Mouse (Mus musculus) gastrocnemius, adult 2 months (tissue): ENCODE data around the gene Celf5. TPM values are rescaled to one million over a fixed set of nuclear protein-coding genes. Genes with fewer than 3 reads are reported as not detected.

Source experiments
- DNase-seq: peaks from one replicate; pipeline ENCODE4 v3.0.0; 2022
- H3K27ac ChIP-seq: fragments of 200-600 bp; 2 replicates; pipeline ENCODE4 v1.8.1; 2022; ENCODE audit warnings: mild to moderate bottlenecking
- H3K4me3 ChIP-seq: fragments of 200-600 bp; 2 replicates; pipeline ENCODE4 v1.8.1; 2022; ENCODE audit warnings: mild to moderate bottlenecking, moderate library complexity
- CTCF ChIP-seq: fragments of 200-600 bp; IDR thresholded peaks from 2 replicates; pipeline ENCODE4 v1.8.1; 2022; ENCODE audit warnings: antibody characterized with exemption, mild to moderate bottlenecking, moderate library complexity
- intact Hi-C: fragments of 180-260 bp; cut with DNase I; formaldehyde crosslinking; loops from one replicate; pipeline ENCODE4 v1.15.1; 2025
- total RNA-seq, 2 experiments: library from RNA; stranded (reverse); gene quantifications; 2 replicates each; pipeline ENCODE4 v1.2.3; 2021

Gene Celf5
- total RNA-seq, 2 experiments from 2014 or later, result 0.17 TPM; not detected in 1

DNA sequence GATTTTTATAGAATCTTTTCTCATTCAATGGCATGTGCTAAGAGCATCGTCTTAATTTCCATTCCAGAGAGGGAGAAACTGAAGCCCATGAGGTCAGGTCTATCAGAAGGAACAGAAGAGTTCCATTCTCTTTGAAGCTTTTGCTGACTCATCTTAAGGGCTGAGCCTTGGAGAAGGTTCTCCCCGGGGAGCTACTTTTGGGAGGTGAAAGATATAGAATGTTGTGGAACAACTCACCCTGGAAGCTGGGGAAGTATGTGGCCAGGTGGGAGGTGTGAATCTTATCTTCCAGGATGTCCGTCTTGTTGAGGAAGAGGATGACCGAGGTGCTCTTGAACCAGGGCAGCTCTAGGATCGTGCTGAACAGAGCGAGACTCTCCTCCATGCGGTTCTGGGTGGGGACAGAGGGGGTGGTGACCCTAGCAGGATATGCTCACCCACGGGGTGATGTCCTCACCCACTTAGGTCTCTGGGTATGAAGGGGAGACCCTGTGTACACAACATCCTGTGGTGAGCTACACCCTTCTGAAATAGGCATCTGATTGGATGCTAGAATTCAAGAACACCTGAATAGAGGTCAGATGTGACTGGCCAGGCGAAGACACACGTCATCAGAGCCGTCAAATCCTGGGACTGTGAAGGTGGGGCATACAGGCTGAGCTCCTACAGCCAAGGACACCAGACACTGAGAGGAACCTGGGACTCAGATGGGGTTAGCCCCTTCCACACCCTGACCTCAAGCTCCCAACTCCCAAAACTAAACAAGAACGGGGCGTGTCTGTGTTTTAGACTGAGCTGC is 25.4 kb upstream of the Celf5 start:
- DNase-seq, result no peak
- intact Hi-C loops, result loop anchor here (10.0 kb wide), 1 partner anchor 667 kb away; no protein-coding TSS in a partner anchor
- Histone ChIP-seq H3K4me3 (no peak overlapping the region), H3K27ac (no peak overlapping the region)
- no peak for TF ChIP-seq CTCF

DNA sequence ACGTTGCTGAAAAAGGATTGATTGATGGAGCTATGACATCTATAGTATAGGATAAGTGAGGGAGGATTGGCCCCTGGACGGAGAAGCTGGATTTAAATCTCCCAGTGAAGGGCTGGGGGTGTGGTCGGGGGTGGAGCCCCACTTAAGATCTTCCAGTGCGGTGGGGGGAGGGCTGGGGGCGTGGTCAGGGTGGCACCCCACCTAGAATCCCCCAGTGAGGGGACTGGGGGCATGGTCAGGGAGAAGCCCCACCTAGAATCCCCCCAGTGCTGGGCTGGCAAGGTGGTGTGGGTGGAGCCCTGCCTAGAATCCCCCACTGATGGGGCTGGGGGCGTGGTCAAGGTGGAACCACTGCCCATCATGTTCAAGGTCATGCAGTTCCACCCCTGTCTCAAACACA is 24.6 kb upstream of the Celf5 start:
- H3K27ac ChIP-seq, result no peak overlapping the region
- no peak overlapping the region for H3K4me3 ChIP-seq
- DNase-seq, result no peak
- no peak for TF ChIP-seq CTCF
- intact Hi-C loops, result loop anchor here (10.0 kb wide), 1 partner anchor 668 kb away; no protein-coding TSS in a partner anchor

DNA sequence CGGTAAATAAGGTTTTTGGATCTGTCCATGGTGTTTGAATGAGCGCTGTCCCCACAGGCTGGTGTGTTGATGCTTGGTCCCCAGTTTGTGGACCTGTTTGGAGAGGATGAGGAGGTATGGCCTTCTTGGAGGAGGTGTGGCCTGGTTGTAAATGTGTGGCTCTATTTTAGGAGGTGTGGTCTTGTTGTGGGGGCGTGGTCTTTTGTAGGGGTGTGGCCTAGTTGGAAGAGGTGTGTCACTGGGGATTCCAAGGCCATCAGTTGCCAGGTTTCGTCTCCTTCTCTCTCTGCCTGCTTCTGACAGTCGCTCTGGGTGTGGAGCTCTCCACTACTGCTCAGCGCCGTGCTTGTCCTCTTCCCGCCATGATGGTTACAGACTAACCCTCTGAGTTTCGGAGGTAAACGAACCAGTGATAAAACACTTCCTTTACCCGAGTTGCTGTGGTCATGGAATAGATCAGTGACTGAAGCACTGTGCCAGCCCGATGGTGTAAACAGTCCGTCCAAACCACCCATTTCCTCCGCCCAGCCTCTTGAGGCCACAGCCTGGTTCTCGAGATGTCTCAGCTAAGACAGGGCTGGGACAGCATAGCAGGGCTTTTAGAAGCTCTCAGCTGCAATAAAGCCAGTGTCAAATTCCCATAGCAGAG is 22.6 kb upstream of the Celf5 start:
- intact Hi-C loops, result loop anchor here (10.0 kb wide), 1 partner anchor 670 kb away; no protein-coding TSS in a partner anchor
- no peak overlapping the region for H3K4me3 ChIP-seq
- no peak for DNase-seq
- no peak overlapping the region for H3K27ac ChIP-seq
- no peak for TF ChIP-seq CTCF

DNA sequence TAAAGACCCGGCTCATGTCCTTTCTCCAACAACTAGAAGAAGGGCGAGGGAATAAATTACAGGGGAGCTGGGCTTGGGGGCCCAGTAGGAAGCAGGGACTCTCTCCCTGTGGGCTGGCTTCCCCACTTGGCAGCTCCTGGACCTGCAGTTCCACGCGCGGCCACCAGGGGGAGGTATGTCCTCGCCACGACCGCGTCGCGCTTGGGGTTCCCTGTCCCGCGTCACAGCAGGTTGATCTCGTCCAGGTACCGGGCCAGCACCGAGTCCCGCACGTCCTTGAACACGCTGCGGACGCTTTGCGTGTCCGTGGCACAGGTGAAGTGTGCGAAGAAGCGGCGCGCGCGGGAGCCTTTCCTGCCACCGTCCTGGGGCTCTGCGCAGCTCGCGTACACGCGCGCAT is 20.1 kb upstream of the Celf5 start:
- intact Hi-C loops, result loop anchor here (1.0 to 10.0 kb wide), 4 partner anchors 25 to 672 kb away; no protein-coding TSS in a partner anchor
- peak overlapping the region; percentile 44 for H3K27ac ChIP-seq
- peak overlapping the region; percentile 69 for H3K4me3 ChIP-seq
- TF ChIP-seq CTCF, result peak; percentile 100; the same call in 1 of the 2 replicates
- peak; percentile 91 for DNase-seq

DNA sequence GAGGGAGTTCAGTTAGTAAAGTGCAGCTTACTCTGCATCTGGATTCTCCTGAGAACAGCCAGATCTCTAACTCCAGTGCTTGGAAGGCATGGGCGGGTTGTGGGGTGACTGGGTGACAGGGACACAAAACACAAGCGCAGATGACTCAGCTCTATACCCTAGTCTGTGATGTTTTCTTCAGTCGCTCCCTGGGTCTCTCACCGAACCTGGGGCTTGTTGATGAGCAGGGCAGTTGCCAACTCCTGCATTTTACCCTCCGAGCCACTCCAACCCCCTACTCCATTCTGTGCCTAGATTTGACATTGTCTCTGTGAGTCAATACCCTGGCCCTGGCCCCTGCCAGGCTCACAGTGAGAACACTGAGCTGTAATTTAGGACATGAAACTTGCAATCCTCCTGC is 19.4 kb upstream of the Celf5 start:
- DNase-seq, result no peak
- intact Hi-C loops, result loop anchor here (1.0 to 10.0 kb wide), 3 partner anchors 25 to 673 kb away; no protein-coding TSS in a partner anchor

DNA sequence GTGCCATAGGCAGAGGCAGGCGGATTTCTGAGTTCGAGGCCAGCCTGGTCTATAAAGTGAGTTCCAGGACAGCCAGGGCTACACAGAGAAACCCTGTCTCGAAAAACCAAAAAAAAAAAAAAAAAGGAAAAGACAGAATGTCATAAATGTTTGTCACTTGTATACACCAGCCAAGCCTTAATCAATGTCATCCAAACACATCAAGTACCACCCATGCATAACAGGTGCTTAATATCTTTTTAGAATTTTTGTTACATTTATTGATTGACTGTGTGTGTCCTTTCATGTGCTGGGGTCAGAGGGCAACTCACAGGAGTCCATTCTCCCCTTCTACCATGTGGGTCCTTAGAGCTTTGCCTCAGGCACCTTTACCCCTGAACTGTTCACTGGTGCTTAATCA is 17.5 kb upstream of the Celf5 start, which contains the start of gene S1pr4:
TSS of gene S1pr4 (minus strand) at position 101 of the 400 bp plus-strand sequence.
- no peak for TF ChIP-seq CTCF
- intact Hi-C loops, result loop anchor here (10.0 kb wide), 1 partner anchor 675 kb away; no protein-coding TSS in a partner anchor
- H3K27ac ChIP-seq, result peak within 1 kb of the TSS; percentile 95
- DNase-seq, result no peak
- peak within 1 kb of the TSS; percentile 91 for H3K4me3 ChIP-seq

More for the DNA sequence above, 19.4 kb upstream of the Celf5 start:
- TF ChIP-seq CTCF, result no peak
- Histone ChIP-seq H3K4me3 (no peak overlapping the region), H3K27ac (no peak overlapping the region)

DNA sequence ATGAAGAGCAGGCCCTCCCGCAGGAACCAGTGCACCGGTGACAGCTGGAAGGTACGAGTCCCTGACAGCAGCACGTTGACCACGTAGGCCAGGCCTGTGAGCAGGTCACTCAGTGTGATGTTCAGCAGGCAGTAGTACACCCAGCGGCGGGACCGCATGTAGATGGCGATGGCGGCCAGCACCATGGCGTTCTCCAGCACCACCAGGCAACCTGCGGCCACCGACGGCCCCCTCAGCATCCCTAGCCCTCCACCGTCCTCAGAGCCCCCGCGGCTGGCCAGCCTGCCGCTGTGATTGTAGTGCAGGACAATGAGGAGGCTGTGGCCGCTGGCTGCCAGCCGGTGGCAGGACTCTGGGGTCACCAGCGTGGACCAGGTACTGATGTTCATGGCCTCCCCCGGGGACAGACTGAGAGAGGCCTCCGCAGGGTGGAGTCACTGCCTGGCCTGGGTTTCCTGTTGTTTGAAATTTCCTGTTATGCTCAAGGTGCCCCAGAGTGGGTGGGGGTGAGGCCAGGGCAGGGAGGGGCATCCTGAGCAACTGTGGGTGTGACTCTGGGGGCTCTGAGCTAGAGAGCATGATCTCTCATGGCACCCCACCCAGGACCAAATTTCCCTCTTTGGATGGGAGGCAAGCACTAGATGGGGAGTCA is 16.9 kb upstream of the Celf5 start:
- Histone ChIP-seq H3K27ac (peak overlapping the region; percentile 95), H3K4me3 (peak overlapping the region; percentile 91)
- TF ChIP-seq CTCF, result no peak
- intact Hi-C loops, result loop anchor here (5.0 kb wide), 1 partner anchor 43 kb away; no protein-coding TSS in a partner anchor
- peak; percentile 53 for DNase-seq

DNA sequence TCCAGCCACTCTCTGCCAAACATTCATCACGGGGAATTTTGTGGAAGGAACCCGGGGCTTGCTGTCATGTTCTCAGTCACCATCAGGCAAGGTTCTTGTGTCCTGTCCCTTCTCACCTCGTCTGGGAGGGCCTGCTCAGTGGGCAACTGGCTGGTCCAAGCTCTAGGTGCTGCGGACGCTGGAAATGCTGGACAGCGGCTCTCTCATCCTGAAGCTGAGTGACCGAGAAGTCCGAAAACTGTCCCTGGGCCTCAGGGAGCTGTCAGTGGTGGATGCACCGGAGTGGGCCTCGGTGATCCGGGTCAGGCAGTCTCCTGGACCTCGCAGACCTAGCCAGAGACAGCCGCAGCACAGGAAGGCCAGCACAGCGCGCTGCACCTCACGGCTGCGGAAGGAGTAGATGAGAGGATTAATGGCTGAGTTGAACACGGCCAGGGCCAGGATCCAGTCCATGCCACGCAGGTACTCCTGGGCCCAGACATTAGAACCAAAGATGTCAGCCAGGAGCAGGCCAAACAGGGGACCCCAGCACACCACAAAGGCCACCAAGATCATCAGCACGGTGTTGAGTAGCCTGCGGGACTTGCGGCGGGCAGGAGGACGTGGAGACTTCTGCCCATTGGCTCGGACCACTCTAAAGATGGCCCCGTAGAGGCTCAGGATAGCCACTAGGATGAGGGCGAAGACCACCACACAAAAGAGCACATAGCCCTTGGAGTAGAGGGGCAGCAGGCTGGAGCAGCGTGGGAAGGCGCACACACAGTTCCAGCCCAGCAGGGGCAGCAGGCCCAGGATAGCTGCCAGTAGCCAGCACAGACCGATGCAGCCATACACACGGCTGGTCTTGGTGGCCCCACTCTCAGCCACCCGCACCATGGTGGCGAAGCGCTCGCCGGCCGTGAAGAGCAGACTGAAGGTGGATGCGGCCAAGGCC is 16.1 kb upstream of the Celf5 start:
- intact Hi-C loops, result loop anchor here (5.0 kb wide), 1 partner anchor 44 kb away; no protein-coding TSS in a partner anchor
- H3K4me3 ChIP-seq, result peak overlapping the region; percentile 91
- DNase-seq, result no peak
- peak overlapping the region; percentile 95 for H3K27ac ChIP-seq
- TF ChIP-seq CTCF, result no peak

DNA sequence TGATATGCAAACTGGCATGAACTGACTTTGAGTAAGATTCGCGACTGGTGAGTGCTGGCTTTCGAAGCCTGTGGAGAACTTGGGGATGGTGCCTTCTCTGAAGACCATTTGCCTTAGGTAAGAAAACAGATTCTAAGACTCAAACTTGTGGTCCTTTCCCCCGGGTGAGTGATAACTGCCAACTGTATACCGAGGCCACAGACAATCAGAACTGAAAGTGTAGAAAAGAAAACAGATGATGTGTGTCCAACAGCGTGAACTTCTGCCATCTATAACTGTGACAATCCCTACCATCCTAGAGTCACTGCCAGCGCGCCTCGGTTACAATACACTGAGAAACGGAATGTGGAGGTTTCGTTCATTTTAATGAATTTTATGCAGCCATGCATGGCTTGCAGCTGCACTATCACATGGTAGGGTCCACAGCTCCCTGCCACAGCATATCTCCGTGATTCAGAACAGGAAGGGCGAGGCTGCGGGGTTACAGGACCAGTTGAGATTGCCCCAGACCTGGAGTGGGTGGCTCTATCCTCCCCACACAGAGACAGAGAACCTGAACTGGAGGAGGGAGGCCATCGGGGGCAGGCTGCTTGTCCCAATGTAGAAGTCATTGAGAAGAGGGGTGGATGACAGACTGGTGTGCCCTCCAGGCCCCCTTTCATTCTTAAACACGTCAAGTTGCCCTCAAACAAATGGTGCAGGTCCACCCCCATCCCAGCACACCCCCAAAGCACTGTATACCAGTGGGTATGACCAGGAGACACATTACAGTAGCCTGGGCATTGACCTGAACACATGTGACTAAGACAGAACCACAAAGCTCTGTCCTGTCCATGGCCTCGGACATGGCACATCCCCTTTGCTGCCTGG is 15.1 kb upstream of the Celf5 start:
- intact Hi-C loops, result loop anchor here (5.0 kb wide), 1 partner anchor 45 kb away; no protein-coding TSS in a partner anchor
- Histone ChIP-seq H3K4me3 (peak overlapping the region; percentile 91), H3K27ac (peak overlapping the region; percentile 95)
- no peak for TF ChIP-seq CTCF
- DNase-seq, result no peak

DNA sequence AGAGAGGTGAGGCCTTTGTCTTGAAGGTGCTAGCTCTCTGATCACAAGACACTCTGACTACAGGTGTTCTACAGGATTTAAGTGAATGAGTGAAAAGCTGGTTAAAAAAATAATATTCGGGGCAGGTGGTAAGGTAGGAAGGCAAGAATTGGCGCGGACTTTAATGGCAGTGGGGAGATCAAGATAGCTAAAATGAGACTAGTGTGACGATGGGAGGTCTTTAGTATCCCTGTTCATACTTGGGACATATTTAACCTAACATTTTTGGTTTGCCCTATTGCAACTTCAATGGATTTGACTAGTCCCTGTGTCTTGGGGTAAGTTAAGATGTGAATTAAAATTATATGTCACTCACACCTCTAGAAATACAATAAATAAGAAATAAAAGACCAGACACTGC is 14.5 kb upstream of the Celf5 start:
- peak overlapping the region; percentile 95 for H3K27ac ChIP-seq
- TF ChIP-seq CTCF, result no peak
- DNase-seq, result no peak
- peak overlapping the region; percentile 91 for H3K4me3 ChIP-seq
- intact Hi-C loops, result loop anchor here (5.0 kb wide), 1 partner anchor 45 kb away; no protein-coding TSS in a partner anchor
